Mouse (Mus musculus) CH12.LX (cell line): ENCODE results near the gene Cstad.

Source experiments
- BHLHE40 ChIP-seq: IDR thresholded peaks from 2 replicates; pipeline ENCODE4 v1.6.1; 2011; ENCODE audit warnings: mild to moderate bottlenecking, low read depth, low read length, improper control_type of control experiment
- CHD2 ChIP-seq: IDR thresholded peaks from 2 replicates; pipeline ENCODE4 v1.6.1; 2011; ENCODE audit warnings: low read length, improper control_type of control experiment
- CTCF ChIP-seq, 2 experiments: IDR thresholded peaks in 1 of 2; conservative IDR thresholded peaks in 1 of 2; 2 replicates each; pipeline ENCODE4 v1.5.1; 2011 to 2012; ENCODE audit warnings: low read depth in 2 of 2, low read length in 2 of 2, improper control_type of control experiment in 1 of 2, inconsistent platforms in 1 of 2, mild to moderate bottlenecking in 1 of 2, moderate library complexity in 1 of 2
- EP300 ChIP-seq: IDR thresholded peaks from 2 replicates; pipeline ENCODE4 v1.6.1; 2011; ENCODE audit warnings: low read length, improper control_type of control experiment
- HCFC1 ChIP-seq: IDR thresholded peaks from 2 replicates; pipeline ENCODE4 v1.6.1; 2012; ENCODE audit warnings: low read depth, mild to moderate bottlenecking, inconsistent platforms, low read length, improper control_type of control experiment
- MAFK ChIP-seq: IDR thresholded peaks from 2 replicates; pipeline ENCODE4 v1.6.1; 2011; ENCODE audit warnings: low read length, improper control_type of control experiment; ENCODE audit not compliant: insufficient replicate concordance
- MEF2A ChIP-seq: IDR thresholded peaks from 2 replicates; pipeline ENCODE4 v1.6.1; 2014; ENCODE audit warnings: low read depth, mild to moderate bottlenecking, inconsistent platforms, low read length, improper control_type of control experiment, borderline replicate concordance
- MYC ChIP-seq: IDR thresholded peaks from 2 replicates; pipeline ENCODE4 v1.6.1; 2011; ENCODE audit warnings: low read depth, mild to moderate bottlenecking, improper control_type of control experiment, low read length
- NRF1 ChIP-seq: IDR thresholded peaks from 2 replicates; pipeline ENCODE4 v1.6.1; 2014; ENCODE audit warnings: low read depth, mild to moderate bottlenecking, inconsistent platforms, low read length, improper control_type of control experiment, moderate library complexity
- POLR2A ChIP-seq: IDR thresholded peaks from 2 replicates; pipeline ENCODE4 v1.6.1; 2011; ENCODE audit warnings: low read depth, mild to moderate bottlenecking, improper control_type of control experiment, low read length
- TCF12 ChIP-seq: IDR thresholded peaks from 2 replicates; pipeline ENCODE4 v1.6.1; 2014; ENCODE audit warnings: low read depth, mild to moderate bottlenecking, inconsistent platforms, low read length, improper control_type of control experiment
- USF1 ChIP-seq: IDR thresholded peaks from 2 replicates; pipeline ENCODE4 v1.6.1; 2014; ENCODE audit warnings: low read depth, mild to moderate bottlenecking, inconsistent platforms, low read length, improper control_type of control experiment
- USF2 ChIP-seq: conservative IDR thresholded peaks from 2 replicates; pipeline ENCODE4 v1.6.1; 2011; ENCODE audit warnings: low read depth, low read length, improper control_type of control experiment
- ZKSCAN1 ChIP-seq: IDR thresholded peaks from 2 replicates; pipeline ENCODE4 v1.6.1; 2012; ENCODE audit warnings: low read depth, inconsistent platforms, low read length, improper control_type of control experiment, borderline replicate concordance

GRCm38 (mm10) chr2:30608690-30609201, 13.9 kb downstream of the Cstad start:
- no peak for TF ChIP-seq EP300
- TF ChIP-seq MAFK, result no peak
- TF ChIP-seq USF2, result no peak
- no peak for TF ChIP-seq CHD2
- TF ChIP-seq MYC, result no peak
- TF ChIP-seq TCF12, result no peak
- TF ChIP-seq CTCF (conservative IDR thresholded peaks at IDR 0.05 in 1 of 2, IDR thresholded peaks at IDR 0.05 in 1 of 2; ENCODE audit: low read depth in 2 of 2, low read length in 2 of 2), result no peak
- TF ChIP-seq POLR2A, result no peak
- no peak for TF ChIP-seq ZKSCAN1
- no peak for TF ChIP-seq USF1
- TF ChIP-seq BHLHE40, result no peak
- no peak for TF ChIP-seq MEF2A
- TF ChIP-seq NRF1, result no peak
- TF ChIP-seq HCFC1, result no peak
